In the genomic region with DNA sequence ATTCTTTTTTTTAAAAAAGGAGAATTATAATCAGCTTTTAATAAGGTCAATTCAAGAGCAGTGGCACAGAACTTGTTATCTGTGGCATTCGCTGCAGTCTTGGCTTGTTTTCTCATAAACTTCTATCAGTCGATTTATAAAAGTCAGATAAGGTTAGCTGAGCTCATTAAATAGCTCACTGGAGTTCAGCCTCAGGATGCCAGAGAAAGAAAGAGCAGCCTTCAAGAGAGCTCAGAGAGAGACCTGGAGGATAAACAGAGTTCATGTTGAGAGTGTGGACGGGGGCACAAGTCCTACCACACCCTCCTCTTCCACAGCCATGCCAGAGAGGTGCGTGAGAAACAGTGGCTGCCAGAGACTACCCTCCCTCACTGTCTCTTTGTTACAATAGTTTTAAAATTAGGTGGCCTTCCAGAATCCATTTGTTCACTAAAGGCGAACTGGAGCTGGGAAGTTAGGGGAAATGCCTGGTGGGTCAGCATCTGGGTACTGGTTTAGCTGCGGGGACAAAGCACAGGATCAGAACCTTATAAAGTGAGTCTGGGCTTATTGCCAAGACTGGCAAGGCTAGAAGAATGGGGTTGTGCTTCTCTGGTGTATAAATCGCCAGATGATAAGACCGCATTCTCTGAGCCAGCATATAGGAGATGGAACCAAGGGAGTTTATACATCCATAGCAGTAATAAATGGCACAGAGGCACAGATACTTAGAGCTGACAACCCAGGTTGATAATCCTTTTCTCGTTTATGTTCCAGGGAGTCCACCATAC, we compare ENCODE assay signal across 14 mouse cellular contexts. TPM values are rescaled to one million over a fixed set of nuclear protein-coding genes. Genes with fewer than 3 reads are reported as not detected.
DNase-seq lines count a peak whose midpoint lies in the region; ATAC-seq lines count a peak whose summit lies in the region.
"Had no signal": no experiment of that assay in that cellular context is flagged by ENCODE, and none has a peak within 500 bp of the region (broad histone marks: within the 10 kb centered on the region; RNA-seq: fewer than 3 reads in every experiment).

No protein-coding gene starts in this region.

- no peak for DNase-seq in hindbrain, embryonic 10.5 days (ENCODE audit: low spot score)
- DNase-seq in urinary bladder, postnatal 14 days (ENCODE audit: low spot score) = peak; percentile 4
- DNase-seq in urinary bladder, postnatal 4 days (ENCODE audit: low spot score in 2 of 2) = no peak
- no peak for DNase-seq in layer of hippocampus, postnatal 36 days
- DNase-seq in liver = no peak
- DNase-seq: cerebellum, adult 18-20 months; liver, embryonic 13.5 days; right cerebral cortex, adult 18-20 months; thymus, postnatal 36 days had no signal

- no peak overlapping the region for H3K4me2 ChIP-seq in hindbrain, embryonic 12.5 days (replicated peaks)
- no peak overlapping the region for H3K4me2 ChIP-seq in embryonic facial prominence, embryonic 13.5 days
- H3K4me2 ChIP-seq: liver, embryonic 13.5 days; midbrain, embryonic 11.5 days had no signal

- H3K4me1 ChIP-seq in hindbrain, embryonic 12.5 days = peaks cover 3% of the 10 kb centered on the region; the same call in 1 of the 2 replicates
- no peaks in the 10 kb centered on the region for H3K4me1 ChIP-seq in hindbrain, embryonic 10.5 days (replicated peaks)
- peaks cover 47% of the 10 kb centered on the region for H3K4me1 ChIP-seq in embryonic facial prominence, embryonic 13.5 days
- H3K4me1 ChIP-seq: liver, embryonic 13.5 days had no signal

- H3K27ac ChIP-seq in hindbrain, embryonic 12.5 days = peak overlapping the region; percentile 5; the same call in 1 of the 2 replicates
- H3K27ac ChIP-seq in hindbrain, embryonic 10.5 days = no peak overlapping the region
- H3K27ac ChIP-seq in embryonic facial prominence, embryonic 13.5 days = peak overlapping the region; percentile 97
- H3K27ac ChIP-seq: liver, embryonic 13.5 days had no signal

- H3K9me3 ChIP-seq in hindbrain, embryonic 12.5 days (replicated peaks) = no peaks in the 10 kb centered on the region
- H3K9me3 ChIP-seq in hindbrain, embryonic 10.5 days = no peaks in the 10 kb centered on the region
- H3K9me3 ChIP-seq in embryonic facial prominence, embryonic 13.5 days = no peaks in the 10 kb centered on the region
- H3K9me3 ChIP-seq: liver, embryonic 13.5 days had no signal

- WGBS in hindbrain, embryonic 12.5 days = 77% methylated on average over 9 of the region's 9 CpGs
- WGBS in hindbrain, embryonic 10.5 days = 84% methylated on average over 9 of the region's 9 CpGs
- WGBS in embryonic facial prominence, embryonic 13.5 days = 65% methylated on average over 9 of the region's 9 CpGs

- no peak for ATAC-seq in hindbrain, embryonic 12.5 days (ENCODE audit: low FRiP score)
- ATAC-seq in embryonic facial prominence, embryonic 13.5 days (ENCODE audit: insufficient number of reproducible peaks, insufficient read depth, low FRiP score, low TSS enrichment, low read depth) = no peak

- H3K36me3 ChIP-seq in hindbrain, embryonic 12.5 days = no peaks in the 10 kb centered on the region
- no peaks in the 10 kb centered on the region for H3K36me3 ChIP-seq in hindbrain, embryonic 10.5 days
- no peaks in the 10 kb centered on the region for H3K36me3 ChIP-seq in embryonic facial prominence, embryonic 13.5 days
- H3K36me3 ChIP-seq: liver, embryonic 13.5 days had no signal

- H3K27me3 ChIP-seq in hindbrain, embryonic 12.5 days = no peaks in the 10 kb centered on the region
- no peaks in the 10 kb centered on the region for H3K27me3 ChIP-seq in hindbrain, embryonic 10.5 days (ENCODE audit: insufficient read depth, poor library complexity, severe bottlenecking)
- H3K27me3 ChIP-seq in embryonic facial prominence, embryonic 13.5 days = no peaks in the 10 kb centered on the region
- H3K27me3 ChIP-seq: liver, embryonic 13.5 days had no signal

- no peak overlapping the region for H3K9ac ChIP-seq in hindbrain, embryonic 12.5 days
- H3K9ac ChIP-seq in embryonic facial prominence, embryonic 13.5 days = no peak overlapping the region
- H3K9ac ChIP-seq: forebrain, postnatal 0 days; liver, embryonic 13.5 days had no signal

- no peak overlapping the region for H3K4me3 ChIP-seq in hindbrain, embryonic 12.5 days
- no peak overlapping the region for H3K4me3 ChIP-seq in hindbrain, embryonic 10.5 days
- H3K4me3 ChIP-seq in embryonic facial prominence, embryonic 13.5 days = no peak overlapping the region
- H3K4me3 ChIP-seq: liver, embryonic 13.5 days had no signal

RNA-seq across cellular contexts. Expression of gene Fstl1, which starts 47.1 kb away (rescaled TPM):
- polyA plus RNA-seq in hindbrain, embryonic 12.5 days (2016; fragmentation: Nextera tagmentation; extraction: Ambion mirVana) = 328 and 345 TPM in 2 replicates
- 170 and 178 TPM in 2 replicates for polyA plus RNA-seq in hindbrain, embryonic 10.5 days (2016; fragmentation: Nextera tagmentation; extraction: Ambion mirVana)
- polyA plus RNA-seq in embryonic facial prominence, embryonic 13.5 days (2015; fragmentation: Nextera tagmentation; extraction: Ambion mirVana) = 683 and 792 TPM in 2 replicates
- 10 to 100 TPM; 32.5 to 34.3 TPM for total RNA-seq in layer of hippocampus, postnatal 36 days (2021)
- total RNA-seq: granulocyte monocyte progenitor cell, adult 5-6 weeks had no signal
